Mouse (Mus musculus) urinary bladder, postnatal 25 days (tissue): ENCODE results near the gene Phrf1.

Experiments used
- DNase-seq: peaks from one replicate; pipeline ENCODE4 v3.0.0; 2022; ENCODE audit warnings: low spot score

Gene Phrf1

GRCm38 (mm10) chr7:141256159-141256558, 27.6 kb downstream of the Phrf1 start:
- DNase-seq: no peak

- DNase-seq: no peak
Observed at GRCm38 (mm10) chr7:141261480-141261879, 32.9 kb downstream of the Phrf1 start.

GRCm38 (mm10) chr7:141263640-141264039, 35.1 kb downstream of the Phrf1 start:
- no peak for DNase-seq

- DNase-seq: no peak
Observed at GRCm38 (mm10) chr7:141264041-141264700, 35.6 kb downstream of the Phrf1 start.

GRCm38 (mm10) chr7:141264761-141265410, 36.3 kb downstream of the Phrf1 start:
- DNase-seq: no peak

GRCm38 (mm10) chr7:141265411-141265738, 36.8 kb downstream of the Phrf1 start:
- no peak for DNase-seq

GRCm38 (mm10) chr7:141265739-141266561, 37.4 kb downstream of the Phrf1 start, which contains the start of gene Irf7:
TSS of gene Irf7 (minus strand) at chr7:141266481.
- peak; percentile 54 for DNase-seq

GRCm38 (mm10) chr7:141268466-141269272, 40.1 kb downstream of the Phrf1 start:
- no peak for DNase-seq

GRCm38 (mm10) chr7:141269273-141269545, 40.6 kb downstream of the Phrf1 start:
- DNase-seq: no peak

GRCm38 (mm10) chr7:141270631-141271030, 42.0 kb downstream of the Phrf1 start:
- no peak for DNase-seq

- DNase-seq: no peak
Observed at GRCm38 (mm10) chr7:141275356-141275755, 46.8 kb downstream of the Phrf1 start.

GRCm38 (mm10) chr7:141276546-141276945, 48.0 kb downstream of the Phrf1 start, which contains the start of gene Cdhr5:
TSS of gene Cdhr5 (minus strand) at chr7:141276786.
- no peak for DNase-seq

GRCm38 (mm10) chr7:141277701-141278678, 49.4 kb downstream of the Phrf1 start:
- no peak for DNase-seq

GRCm38 (mm10) chr7:141278766-141279590, 50.4 kb downstream of the Phrf1 start, which contains the start of gene Sct:
TSS of gene Sct (minus strand) at chr7:141279133.
- no peak for DNase-seq

GRCm38 (mm10) chr7:141281442-141281841, 52.9 kb downstream of the Phrf1 start:
- DNase-seq: no peak

GRCm38 (mm10) chr7:141282756-141283155, 54.2 kb downstream of the Phrf1 start:
- DNase-seq: no peak

- no peak for DNase-seq
Observed at GRCm38 (mm10) chr7:141288042-141288441, 59.5 kb downstream of the Phrf1 start.

GRCm38 (mm10) chr7:141291921-141292582, 63.5 kb downstream of the Phrf1 start, which contains the start of gene Drd4:
TSS of gene Drd4 (plus strand) at chr7:141292006.
- DNase-seq: no peak
